Mouse (Mus musculus): ENCODE data around the gene Gpr174. TPM values are rescaled to one million over a fixed set of nuclear protein-coding genes. Genes with fewer than 3 reads are reported as not detected.

Gene Gpr174
- 0.28 TPM for polyA plus RNA-seq (2014; fragmentation: Illumina TruSeq; extraction: RNeasy Lipid Tissue Mini Kit (QIAGEN cat#74804); ENCODE audit: low read depth, low replicate concordance)

DNA sequence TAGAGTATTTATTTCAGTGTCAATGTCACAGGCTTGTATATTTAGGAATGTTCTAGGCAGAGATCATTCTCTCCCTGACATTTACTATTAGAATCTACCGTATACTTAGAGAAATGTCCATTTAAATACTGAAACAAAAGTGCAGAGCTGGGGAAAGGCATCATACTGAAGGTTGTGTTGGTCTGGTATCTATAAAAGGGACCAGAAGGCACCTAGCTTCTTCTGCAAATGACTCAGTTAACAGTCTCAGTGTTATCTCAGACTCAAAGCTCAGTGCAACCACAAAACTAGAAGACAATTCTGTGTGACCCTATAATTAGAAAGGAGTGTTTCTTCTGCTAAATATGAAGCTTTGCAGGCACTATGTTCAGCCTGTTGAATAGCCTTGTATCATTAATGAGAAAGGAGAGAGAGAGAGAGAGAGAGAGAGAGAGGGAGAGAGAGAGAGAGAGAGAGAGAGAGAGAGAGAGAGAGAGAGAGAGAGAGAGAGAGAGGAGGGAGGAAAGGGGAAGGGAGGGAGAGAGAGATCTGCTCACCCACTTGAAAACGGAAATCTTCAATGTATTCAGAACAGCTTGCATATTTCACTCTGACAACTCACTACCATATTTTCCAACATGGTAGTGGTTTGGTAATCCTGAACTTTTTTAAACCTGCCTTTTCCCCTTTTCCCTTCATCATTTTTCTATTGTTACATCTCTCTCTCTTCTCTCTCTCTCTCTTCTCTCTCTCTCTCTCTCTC is at the start of gene Gpr174:
Gpr174 (plus strand) TSS at position 393 of the 742 bp plus-strand sequence.

Other genes starting within 250 kb of the Gpr174 start
- gene P2ry10, start 167.4 kb upstream of the Gpr174 start, polyA plus RNA-seq (2014; fragmentation: Illumina TruSeq; extraction: RNeasy Lipid Tissue Mini Kit (QIAGEN cat#74804); ENCODE audit: low read depth, low replicate concordance) = 0.73 TPM
- gene P2ry10b, start 107.0 kb upstream of the Gpr174 start, polyA plus RNA-seq (2014; fragmentation: Illumina TruSeq; extraction: RNeasy Lipid Tissue Mini Kit (QIAGEN cat#74804); ENCODE audit: low read depth, low replicate concordance) = 2.7 TPM
- 9.0 TPM for gene Itm2a, start 147.5 kb downstream of the Gpr174 start, polyA plus RNA-seq (2014; fragmentation: Illumina TruSeq; extraction: RNeasy Lipid Tissue Mini Kit (QIAGEN cat#74804); ENCODE audit: low read depth, low replicate concordance)